Mouse (Mus musculus) C2C12 (cell line): ENCODE results near the gene Abhd17a.

Experiments used
- CEBPB ChIP-seq: IDR thresholded peaks from one replicate; pipeline ENCODE4 v1.6.1; 2011; ENCODE audit warnings: low read depth, mild to moderate bottlenecking, control low read depth, moderate library complexity
- CTCF ChIP-seq: IDR thresholded peaks from one replicate; pipeline ENCODE4 v1.5.1; 2011; ENCODE audit not compliant: control insufficient read depth, insufficient read depth, insufficient read length
- FOSL1 ChIP-seq: IDR thresholded peaks from one replicate; pipeline ENCODE4 v1.8.0; 2011; ENCODE audit warnings: mild to moderate bottlenecking, low read length; ENCODE audit not compliant: poor library complexity, insufficient read depth, severe bottlenecking
- MAX ChIP-seq: IDR thresholded peaks from one replicate; pipeline ENCODE4 v1.6.1; 2011; ENCODE audit warnings: mild to moderate bottlenecking, control low read depth
- MYOD1 ChIP-seq: IDR thresholded peaks from one replicate; pipeline ENCODE4 v1.6.1; 2011; ENCODE audit warnings: low read depth; ENCODE audit not compliant: control insufficient read depth, insufficient read length
- USF1 ChIP-seq: IDR thresholded peaks from one replicate; pipeline ENCODE4 v1.6.1; 2011; ENCODE audit warnings: low read depth, mild to moderate bottlenecking, control low read depth, moderate library complexity

GRCm38 (mm10) chr10:80596318-80596717 lies 6.2 kb upstream of the Abhd17a start:
- TF ChIP-seq FOSL1 (no peak), CEBPB (no peak), CTCF (no peak), MAX (no peak), USF1 (no peak), MYOD1 (no peak)
